Mouse (Mus musculus) hindbrain, embryonic 14.5 days (tissue): ENCODE data around the gene Glyat. TPM values are rescaled to one million over a fixed set of nuclear protein-coding genes. Genes with fewer than 3 reads are reported as not detected.

Source experiments
- ATAC-seq: fragments of 200-750 bp; cut with Nextera tagmentation; 2 replicates; pipeline ENCODE4 v1.8.0; 2017; ENCODE audit warnings: moderate number of reproducible peaks, mild to moderate bottlenecking, moderate TSS enrichment, moderate library complexity; ENCODE audit not compliant: low FRiP score
- DNase-seq: peaks from one replicate; pipeline ENCODE4 v3.0.0-alpha.2; 2015; ENCODE audit warnings: low spot score
- H3K27ac ChIP-seq: fragments of 300-500 bp; sonication (generic); 2 replicates; pipeline ENCODE4 v1.5.1; 2014; ENCODE audit warnings: mild to moderate bottlenecking, moderate library complexity
- H3K27me3 ChIP-seq: fragments of 300-500 bp; sonication (generic); 2 replicates; pipeline ENCODE4 v1.6.1; 2014; ENCODE audit warnings: mild to moderate bottlenecking, low read length, mixed read lengths; ENCODE audit not compliant: control insufficient read depth, insufficient read depth
- H3K36me3 ChIP-seq: fragments of 300-500 bp; sonication (generic); replicated peaks from 2 replicates; pipeline ENCODE4 v1.6.1; 2014; ENCODE audit not compliant: control insufficient read depth, insufficient read depth
- H3K4me1 ChIP-seq: fragments of 300-500 bp; sonication (generic); replicated peaks from 2 replicates; pipeline ENCODE4 v1.6.1; 2014; ENCODE audit warnings: antibody characterized with exemption, low read length, mixed read lengths; ENCODE audit not compliant: control insufficient read depth, insufficient read depth
- H3K4me2 ChIP-seq: fragments of 300-500 bp; sonication (generic); replicated peaks from 2 replicates; pipeline ENCODE4 v1.6.1; 2014; ENCODE audit warnings: mild to moderate bottlenecking, moderate library complexity
- H3K4me3 ChIP-seq: fragments of 300-500 bp; sonication (generic); replicated peaks from 2 replicates; pipeline ENCODE4 v1.5.1; 2014; ENCODE audit warnings: mild to moderate bottlenecking, low read length
- H3K9ac ChIP-seq: fragments of 300-500 bp; sonication (generic); 2 replicates; pipeline ENCODE4 v1.6.1; 2014
- H3K9me3 ChIP-seq: fragments of 300-500 bp; sonication (generic); 2 replicates; pipeline ENCODE4 v1.6.1; 2016; ENCODE audit warnings: low read length; ENCODE audit not compliant: control insufficient read depth
- WGBS: fragments of 180-500 bp; shearing (Covaris S2); extraction: QIAGEN DNeasy Blood & Tissue Kit; methylation state at CpG from one replicate; pipeline ENCODE4 v1.1.7; 2014; 5-methylcytosine and 5-hydroxymethylcytosine counted together
- polyA plus RNA-seq: library from polyadenylated mRNA; unstranded; fragments of >200 nt; fragmentation: Nextera tagmentation; extraction: Ambion mirVana; gene quantifications from 2 replicates; pipeline ENCODE4 v1.2.1, GENCODE M21; 2014

Gene Glyat
- polyA plus RNA-seq = not detected in 2 replicates

- Histone ChIP-seq H3K4me3 (no peak within 1 kb of the TSS), H3K4me1 (no peaks in the 10 kb centered on the region), H3K36me3 (no peaks in the 10 kb centered on the region), H3K9ac (no peak within 1 kb of the TSS), H3K4me2 (no peak within 1 kb of the TSS), H3K27ac (no peak within 1 kb of the TSS), H3K27me3 (no peaks in the 10 kb centered on the region), H3K9me3 (no peaks in the 10 kb centered on the region)
- DNase-seq (no peak), ATAC-seq (no peak)
- 88% methylated on average over 4 of the region's 4 CpGs for WGBS
Measured at GRCm38 (mm10) chr19:12633176-12633575, at the start of gene Glyat. Gene Glyat (plus strand): TSS chr19:12633308.

GRCm38 (mm10) chr19:12585310-12585709, 47.8 kb upstream of the Glyat start:
- Histone ChIP-seq H3K4me3 (no peak overlapping the region), H3K36me3 (no peaks in the 10 kb centered on the region), H3K4me1 (no peaks in the 10 kb centered on the region), H3K4me2 (no peak overlapping the region), H3K9me3 (no peaks in the 10 kb centered on the region), H3K9ac (no peak overlapping the region), H3K27me3 (no peaks in the 10 kb centered on the region), H3K27ac (no peak overlapping the region)
- WGBS = 87% methylated on average over 4 of the region's 4 CpGs
- no peak for DNase-seq
- no peak for ATAC-seq

GRCm38 (mm10) chr19:12591908-12592307, 41.2 kb upstream of the Glyat start:
- peaks cover 4% of the 10 kb centered on the region; the same call in 1 of the 2 replicates for H3K27me3 ChIP-seq
- H3K27ac ChIP-seq = no peak overlapping the region
- no peak overlapping the region for H3K4me2 ChIP-seq
- H3K9me3 ChIP-seq = no peaks in the 10 kb centered on the region
- ATAC-seq (peak; percentile 62; the same call in 1 of the 2 replicates), DNase-seq (peak; percentile 87)
- H3K36me3 ChIP-seq = no peaks in the 10 kb centered on the region
- H3K9ac ChIP-seq = no peak overlapping the region
- WGBS = 17% methylated on average over 1 of the region's 1 CpGs
- H3K4me3 ChIP-seq = no peak overlapping the region
- H3K4me1 ChIP-seq = peaks cover 6% of the 10 kb centered on the region; the same call in 1 of the 2 replicates

- Histone ChIP-seq H3K4me1 (peaks cover 10% of the 10 kb centered on the region; the same call in 1 of the 2 replicates), H3K36me3 (no peaks in the 10 kb centered on the region), H3K9me3 (no peaks in the 10 kb centered on the region), H3K27me3 (peaks cover 4% of the 10 kb centered on the region; the same call in 1 of the 2 replicates), H3K9ac (no peak overlapping the region), H3K4me3 (peak overlapping the region; percentile 65), H3K4me2 (peak overlapping the region; percentile 80), H3K27ac (peak overlapping the region; percentile 86; the same call in 1 of the 2 replicates)
- 60% methylated on average over 2 of the region's 2 CpGs for WGBS
- no peak for DNase-seq
- no peak; the same call in 1 of the 2 replicates for ATAC-seq
Measured at GRCm38 (mm10) chr19:12595135-12595529, 38.0 kb upstream of the Glyat start.

- Histone ChIP-seq H3K4me1 (peaks cover 10% of the 10 kb centered on the region; the same call in 1 of the 2 replicates), H3K27me3 (peaks cover 4% of the 10 kb centered on the region; the same call in 1 of the 2 replicates), H3K9me3 (no peaks in the 10 kb centered on the region), H3K9ac (peak overlapping the region; percentile 86), H3K4me3 (peak overlapping the region; percentile 65), H3K4me2 (peak overlapping the region; percentile 80), H3K27ac (peak overlapping the region; percentile 86), H3K36me3 (no peaks in the 10 kb centered on the region)
- ATAC-seq = peak; percentile 94
- under 1% methylated on average over 42 of the region's 49 CpGs for WGBS
- DNase-seq = peak; percentile 77
Measured at GRCm38 (mm10) chr19:12595530-12596289, 37.4 kb upstream of the Glyat start.

- peak; percentile 69 for ATAC-seq
- peaks cover 10% of the 10 kb centered on the region; the same call in 1 of the 2 replicates for H3K4me1 ChIP-seq
- H3K27me3 ChIP-seq = peaks cover 4% of the 10 kb centered on the region; the same call in 1 of the 2 replicates
- no peaks in the 10 kb centered on the region for H3K9me3 ChIP-seq
- H3K4me3 ChIP-seq = peak overlapping the region; percentile 65
- H3K9ac ChIP-seq = peak overlapping the region; percentile 86
- no peaks in the 10 kb centered on the region for H3K36me3 ChIP-seq
- peak overlapping the region; percentile 86 for H3K27ac ChIP-seq
- DNase-seq = peak; percentile 50
- 17% methylated on average over 23 of the region's 23 CpGs for WGBS
- H3K4me2 ChIP-seq = peak overlapping the region; percentile 80
Measured at GRCm38 (mm10) chr19:12596290-12597072, 36.6 kb upstream of the Glyat start.

GRCm38 (mm10) chr19:12597073-12597405, 36.1 kb upstream of the Glyat start:
- peak overlapping the region; percentile 86; the same call in 1 of the 2 replicates for H3K9ac ChIP-seq
- ATAC-seq = no peak
- H3K4me1 ChIP-seq = peaks cover 10% of the 10 kb centered on the region; the same call in 1 of the 2 replicates
- DNase-seq = no peak
- H3K9me3 ChIP-seq = no peaks in the 10 kb centered on the region
- H3K27me3 ChIP-seq = peaks cover 4% of the 10 kb centered on the region; the same call in 1 of the 2 replicates
- 62% methylated on average over 3 of the region's 3 CpGs for WGBS
- H3K4me3 ChIP-seq = peak overlapping the region; percentile 65
- peak overlapping the region; percentile 80 for H3K4me2 ChIP-seq
- H3K27ac ChIP-seq = no peak overlapping the region
- no peaks in the 10 kb centered on the region for H3K36me3 ChIP-seq

- Histone ChIP-seq H3K27ac (no peak overlapping the region), H3K4me3 (no peak overlapping the region), H3K27me3 (peaks cover 4% of the 10 kb centered on the region; the same call in 1 of the 2 replicates), H3K4me2 (no peak overlapping the region), H3K36me3 (no peaks in the 10 kb centered on the region), H3K4me1 (peaks cover 10% of the 10 kb centered on the region; the same call in 1 of the 2 replicates), H3K9me3 (no peaks in the 10 kb centered on the region), H3K9ac (no peak overlapping the region)
- ATAC-seq (no peak), DNase-seq (no peak)
- 69% methylated on average over 3 of the region's 3 CpGs for WGBS
Measured at GRCm38 (mm10) chr19:12598674-12599073, 34.4 kb upstream of the Glyat start.

- peaks cover 10% of the 10 kb centered on the region; the same call in 1 of the 2 replicates for H3K4me1 ChIP-seq
- WGBS = 74% methylated on average over 1 of the region's 1 CpGs
- H3K27me3 ChIP-seq = peaks cover 1% of the 10 kb centered on the region; the same call in 1 of the 2 replicates
- H3K36me3 ChIP-seq = no peaks in the 10 kb centered on the region
- H3K9me3 ChIP-seq = no peaks in the 10 kb centered on the region
- no peak within 1 kb of the TSS for H3K4me2 ChIP-seq
- no peak for DNase-seq
- H3K4me3 ChIP-seq = no peak within 1 kb of the TSS
- ATAC-seq = no peak
- H3K27ac ChIP-seq = no peak within 1 kb of the TSS
- no peak within 1 kb of the TSS for H3K9ac ChIP-seq
Measured at GRCm38 (mm10) chr19:12599674-12600073, 33.4 kb upstream of the Glyat start, which contains the start of gene Gm4952. Gene Gm4952 (plus strand): TSS chr19:12599974.
